Comparison of ENCODE assay signal across 28 mouse cellular contexts in genomic region chr12:110535361-110535760, GRCm38 (mm10).
A peak's percentile ranks its signal among the peaks of the same experiment; 100 is the strongest.
DNase-seq lines count a peak whose midpoint lies in the region; ATAC-seq and TF ChIP-seq lines count a peak whose summit lies in the region.
"Had no signal": no experiment of that assay in that cellular context is flagged by ENCODE, and none has a peak within 500 bp of the region (broad histone marks: within the 10 kb centered on the region; RNA-seq: fewer than 3 reads in every experiment).

No protein-coding gene starts in this region.

- no peaks in the 10 kb centered on the region for H3K36me3 ChIP-seq in kidney, adult 2 months (ENCODE audit: control insufficient read depth, insufficient read depth, low read length)
- H3K36me3 ChIP-seq in kidney, embryonic 14.5 days (ENCODE audit: control insufficient read depth, insufficient read depth, low read length) = no peaks in the 10 kb centered on the region; the same call in 1 of the 2 replicates
- H3K36me3 ChIP-seq: midbrain, embryonic 15.5 days had no signal

- H3K27me3 ChIP-seq in kidney, adult 2 months (replicated peaks; ENCODE audit: control insufficient read depth, insufficient read depth, low read length) = no peaks in the 10 kb centered on the region
- no peaks in the 10 kb centered on the region for H3K27me3 ChIP-seq in kidney, embryonic 14.5 days (ENCODE audit: control insufficient read depth, insufficient read depth, low read length)
- H3K27me3 ChIP-seq: hindbrain, embryonic 13.5 days; midbrain, embryonic 15.5 days; neural tube, embryonic 12.5 days had no signal

- DNase-seq in adrenal gland, adult 2 months = peak; percentile 60
- no peak for DNase-seq in adrenal gland, postnatal 4 days (ENCODE audit: low spot score in 2 of 2)
- peak; percentile 62 for DNase-seq in kidney, adult 2 months
- DNase-seq in layer of hippocampus, adult 2 months (ENCODE audit: low spot score in 2 of 2) = no peak
- no peak for DNase-seq in layer of hippocampus, adult 9-10 months (ENCODE audit: low spot score)
- DNase-seq in adrenal gland, postnatal 36 days = peak; percentile 43 to 51
- DNase-seq in ovary, postnatal 10 days (ENCODE audit: low spot score) = no peak
- DNase-seq: cerebellum, adult 11-12 months; cerebellum, postnatal 14 days; gastrocnemius, postnatal 25 days; heart, postnatal 36 days; liver; liver, postnatal 0 days; right cerebral cortex, adult 18-20 months; right cerebral cortex, postnatal 4 days; thymus, adult 18-20 months; thymus, postnatal 36 days had no signal

- no peak overlapping the region for H3K4me2 ChIP-seq in kidney, embryonic 14.5 days (replicated peaks; ENCODE audit: low read depth, low read length)
- H3K4me2 ChIP-seq: hindbrain, embryonic 13.5 days; midbrain, embryonic 15.5 days; neural tube, embryonic 12.5 days had no signal

- no peak for TF ChIP-seq CTCF in kidney, adult 2 months (conservative IDR thresholded peaks at IDR 0.05; ENCODE audit: insufficient read depth, insufficient read length, low read depth, low read length)
- TF ChIP-seq CTCF in layer of hippocampus, adult 2 months (conservative IDR thresholded peaks at IDR 0.05) = no peak

- H3K9ac ChIP-seq in kidney, embryonic 14.5 days (ENCODE audit: low read depth, low read length) = no peak overlapping the region
- H3K9ac ChIP-seq: hindbrain, embryonic 13.5 days; liver, postnatal 0 days; midbrain, embryonic 15.5 days; neural tube, embryonic 12.5 days had no signal

- H3K27ac ChIP-seq in kidney, adult 2 months (ENCODE audit: insufficient read depth, low read depth, low read length) = no peak overlapping the region
- no peak overlapping the region for H3K27ac ChIP-seq in kidney, embryonic 14.5 days (ENCODE audit: low read depth, low read length)
- peak overlapping the region; percentile 62; the same call in 1 of the 2 replicates for H3K27ac ChIP-seq in layer of hippocampus, adult 2 months
- H3K27ac ChIP-seq: forebrain, embryonic 10.5 days; hindbrain, embryonic 13.5 days; kidney, postnatal 0 days; limb, embryonic 10.5 days; macrophage; midbrain, embryonic 15.5 days; neural tube, embryonic 12.5 days had no signal

- peaks cover 17% of the 10 kb centered on the region; the same call in 1 of the 2 replicates for H3K4me1 ChIP-seq in kidney, adult 2 months (ENCODE audit: control insufficient read depth, insufficient read depth, low read length)
- peaks cover 8% of the 10 kb centered on the region; the same call in 1 of the 2 replicates for H3K4me1 ChIP-seq in kidney, embryonic 14.5 days (ENCODE audit: control insufficient read depth, insufficient read depth, low read length)
- H3K4me1 ChIP-seq: forebrain, embryonic 10.5 days; midbrain, embryonic 15.5 days; neural tube, embryonic 12.5 days had no signal

- no peak overlapping the region for H3K4me3 ChIP-seq in kidney, adult 2 months (ENCODE audit: insufficient read depth, low read depth, low read length)
- no peak overlapping the region for H3K4me3 ChIP-seq in kidney, embryonic 14.5 days (ENCODE audit: low read length)
- no peak overlapping the region for H3K4me3 ChIP-seq in layer of hippocampus, adult 2 months
- H3K4me3 ChIP-seq: forebrain, embryonic 10.5 days; hindbrain, embryonic 13.5 days; limb, embryonic 10.5 days; midbrain, embryonic 15.5 days; neural tube, embryonic 12.5 days had no signal

- no peak for ATAC-seq in kidney, embryonic 14.5 days (ENCODE audit: low FRiP score, low TSS enrichment)
- ATAC-seq: forebrain, embryonic 16.5 days; inflammation-experienced regulatory T-cells, adult 6 months; liver, postnatal 0 days; lung, postnatal 0 days; midbrain, embryonic 15.5 days had no signal

- no peaks in the 10 kb centered on the region for H3K9me3 ChIP-seq in kidney, embryonic 14.5 days (ENCODE audit: control insufficient read depth, low read length)
- H3K9me3 ChIP-seq: forebrain, embryonic 10.5 days; hindbrain, embryonic 13.5 days; limb, embryonic 10.5 days; midbrain, embryonic 15.5 days; neural tube, embryonic 12.5 days had no signal

- 72% methylated on average over 5 of the region's 5 CpGs for WGBS in kidney, adult 2 months
- 95% methylated on average over 5 of the region's 5 CpGs for WGBS in kidney, embryonic 14.5 days

- TF ChIP-seq POLR2A in kidney, adult 2 months (IDR thresholded peaks at IDR 0.05; ENCODE audit: low read depth, low read length) = no peak

Comparison
In these comparisons a context has a peak if more than half of its experiments do, and no peak if none do; other contexts are left out.
1. DNase-seq: peak in adrenal gland, adult 2 months (single experiment), kidney, adult 2 months (single experiment) and adrenal gland, postnatal 36 days (2 of 2); none in adrenal gland, postnatal 4 days (0 of 2), layer of hippocampus, adult 2 months (0 of 2), layer of hippocampus, adult 9-10 months (single experiment) and ovary, postnatal 10 days (single experiment).